Mouse (Mus musculus): ENCODE measurements at regions not wholly inside any gene's neighbourhood (a gene's known extent, or its start where the extent isn't known, plus 50 kb on each side); places are given as distances from the start of the nearest gene placed in this dataset.

DNA sequence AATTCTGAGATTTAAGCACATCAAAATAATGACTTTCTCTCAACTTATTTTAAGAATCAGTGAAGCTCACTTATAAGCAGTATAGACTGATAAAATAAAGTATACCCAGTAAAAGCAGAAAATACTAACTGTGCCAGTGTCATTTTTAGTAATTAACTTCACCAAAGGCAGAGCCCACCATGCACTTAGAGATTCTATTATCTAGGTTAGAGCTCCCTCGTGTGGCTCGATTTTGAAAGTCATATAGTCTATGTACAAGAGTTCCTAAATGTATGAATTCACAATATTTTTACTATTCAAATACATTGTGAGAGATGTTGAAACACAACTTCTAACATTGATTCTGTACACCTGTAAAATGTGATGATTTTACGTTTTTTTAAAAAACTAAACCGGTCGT is 589.3 kb downstream of the Kcnj3 start:
- H3K4me1 ChIP-seq = no peaks in the 10 kb centered on the region
- no peak overlapping the region for H3K9ac ChIP-seq
- 11% methylated on average over 5 of the region's 5 CpGs for WGBS
- no peak overlapping the region for H3K4me3 ChIP-seq
- no peaks in the 10 kb centered on the region for H3K9me3 ChIP-seq
- H3K27me3 ChIP-seq (replicated peaks) = no peaks in the 10 kb centered on the region
- no peak overlapping the region for H3K4me2 ChIP-seq (replicated peaks)
- H3K36me3 ChIP-seq = no peaks in the 10 kb centered on the region
- ATAC-seq (ENCODE audit: low FRiP score, low read depth) = peak; percentile 71; the same call in 1 of the 2 replicates
- H3K27ac ChIP-seq = no peak overlapping the region

DNA sequence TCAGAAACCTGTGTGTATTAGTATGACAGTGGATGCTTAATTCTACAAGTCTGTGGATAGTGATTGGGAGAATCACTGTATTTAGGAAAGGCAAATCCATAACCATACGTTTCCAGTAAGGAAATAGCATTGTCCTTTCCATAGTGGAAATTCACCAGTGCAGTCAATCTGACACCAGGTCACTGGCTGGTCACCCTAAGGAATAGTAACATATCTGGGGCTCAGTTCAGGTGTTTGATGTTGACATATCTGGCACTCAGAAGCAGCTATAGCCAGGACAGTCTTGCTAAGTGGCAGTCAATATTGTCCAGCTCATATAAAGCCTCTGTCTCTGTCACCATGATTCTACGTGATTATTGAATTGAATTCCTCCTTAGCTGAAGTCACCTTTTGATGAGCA is 593.2 kb downstream of the Kcnj3 start:
- Histone ChIP-seq H3K27me3 (replicated peaks) (no peaks in the 10 kb centered on the region), H3K9me3 (no peaks in the 10 kb centered on the region), H3K4me3 (no peak overlapping the region), H3K27ac (no peak overlapping the region), H3K4me2 (replicated peaks) (no peak overlapping the region), H3K36me3 (no peaks in the 10 kb centered on the region), H3K4me1 (no peaks in the 10 kb centered on the region), H3K9ac (no peak overlapping the region)
- ATAC-seq (ENCODE audit: low FRiP score, low read depth) = no peak
- WGBS = 87% methylated on average over 2 of the region's 2 CpGs

Data from neural tube, embryonic 12.5 days (tissue).